Mouse (Mus musculus) gastrocnemius, adult 2 months (tissue): ENCODE measurements around the gene Ube2e2. TPM values are rescaled to one million over a fixed set of nuclear protein-coding genes. Genes with fewer than 3 reads are reported as not detected.
A peak's percentile ranks its signal among the peaks of the same experiment; 100 is the strongest.
"Not testable (repeated sequence)": the region's sequence is repeated elsewhere in the genome, so short reads cannot be mapped to it uniquely, and the experiment has no call there.

Experiments used
- DNase-seq: peaks from one replicate; pipeline ENCODE4 v3.0.0; 2022
- H3K27ac ChIP-seq: fragments of 200-600 bp; 2 replicates; pipeline ENCODE4 v1.8.1; 2022; ENCODE audit warnings: mild to moderate bottlenecking
- H3K4me3 ChIP-seq: fragments of 200-600 bp; 2 replicates; pipeline ENCODE4 v1.8.1; 2022; ENCODE audit warnings: mild to moderate bottlenecking, moderate library complexity
- CTCF ChIP-seq: fragments of 200-600 bp; IDR thresholded peaks from 2 replicates; pipeline ENCODE4 v1.8.1; 2022; ENCODE audit warnings: antibody characterized with exemption, mild to moderate bottlenecking, moderate library complexity
- intact Hi-C: fragments of 180-260 bp; cut with DNase I; formaldehyde crosslinking; loops from one replicate; pipeline ENCODE4 v1.15.1; 2025
- total RNA-seq, 2 experiments: library from RNA; stranded (reverse); gene quantifications; 2 replicates each; pipeline ENCODE4 v1.2.3; 2021

The Ube2e2 gene
- total RNA-seq, 2 experiments from 2014 or later, result 5.7 to 7.2 TPM

- no peak for DNase-seq
Measured at GRCm38 (mm10) chr14:18715529-18715928, 178.5 kb downstream of the Ube2e2 start.

GRCm38 (mm10) chr14:18697662-18698225, 196.3 kb downstream of the Ube2e2 start:
- Histone ChIP-seq H3K4me3 (no peak overlapping the region), H3K27ac (no peak overlapping the region)
- no peak for DNase-seq
- no peak for TF ChIP-seq CTCF
- intact Hi-C loops, result no loop called here

More at GRCm38 (mm10) chr14:18715529-18715928, 178.5 kb downstream of the Ube2e2 start:
- TF ChIP-seq CTCF, result no peak
- no peak overlapping the region for H3K4me3 ChIP-seq
- intact Hi-C loops, result no loop called here
- H3K27ac ChIP-seq, result no peak overlapping the region

- intact Hi-C loops, H3K4me3 ChIP-seq: not testable (repeated sequence)
Measured at GRCm38 (mm10) chr14:18696418-18696817, 197.6 kb downstream of the Ube2e2 start.

GRCm38 (mm10) chr14:18678121-18678836, 215.8 kb downstream of the Ube2e2 start:
- no peak for TF ChIP-seq CTCF
- intact Hi-C loops, result no loop called here
- Histone ChIP-seq H3K27ac (peak overlapping the region; percentile 52; the same call in 1 of the 2 replicates), H3K4me3 (no peak overlapping the region)
- peak; percentile 71 for DNase-seq

More at GRCm38 (mm10) chr14:18696418-18696817, 197.6 kb downstream of the Ube2e2 start:
- not testable (repeated sequence) for DNase-seq, H3K27ac ChIP-seq

GRCm38 (mm10) chr14:18670712-18671111, 223.4 kb downstream of the Ube2e2 start:
- no peak for DNase-seq

GRCm38 (mm10) chr14:18669301-18669935, 224.6 kb downstream of the Ube2e2 start:
- TF ChIP-seq CTCF, result no peak
- no peak for DNase-seq

More at GRCm38 (mm10) chr14:18670712-18671111, 223.4 kb downstream of the Ube2e2 start:
- Histone ChIP-seq H3K4me3 (no peak overlapping the region), H3K27ac (no peak overlapping the region)
- TF ChIP-seq CTCF, result no peak
- intact Hi-C loops, result no loop called here

GRCm38 (mm10) chr14:18668309-18668708, 225.8 kb downstream of the Ube2e2 start:
- H3K4me3 ChIP-seq, DNase-seq, H3K27ac ChIP-seq, intact Hi-C loops: not testable (repeated sequence)

More at GRCm38 (mm10) chr14:18669301-18669935, 224.6 kb downstream of the Ube2e2 start:
- intact Hi-C loops, result no loop called here
- H3K27ac ChIP-seq, result no peak overlapping the region
- H3K4me3 ChIP-seq, result no peak overlapping the region

- Histone ChIP-seq H3K27ac (no peak overlapping the region), H3K4me3 (no peak overlapping the region)
- DNase-seq, result no peak
- intact Hi-C loops, result no loop called here
- no peak for TF ChIP-seq CTCF
Measured at GRCm38 (mm10) chr14:18667755-18668154, 226.3 kb downstream of the Ube2e2 start.

- H3K4me3 ChIP-seq, result no peak overlapping the region
- H3K27ac ChIP-seq, result no peak overlapping the region
- no peak for TF ChIP-seq CTCF
- intact Hi-C loops, result no loop called here
- no peak for DNase-seq
Measured at GRCm38 (mm10) chr14:18666251-18666650, 227.8 kb downstream of the Ube2e2 start.

GRCm38 (mm10) chr14:18665267-18666024, 228.6 kb downstream of the Ube2e2 start:
- no peak for DNase-seq
- Histone ChIP-seq H3K4me3 (no peak overlapping the region), H3K27ac (no peak overlapping the region)
- intact Hi-C loops, result no loop called here
- TF ChIP-seq CTCF, result no peak

- H3K4me3 ChIP-seq, result no peak overlapping the region
- no peak overlapping the region for H3K27ac ChIP-seq
- no peak for TF ChIP-seq CTCF
- no peak for DNase-seq
- intact Hi-C loops, result no loop called here
Measured at GRCm38 (mm10) chr14:18663666-18664065, 230.4 kb downstream of the Ube2e2 start.
